Mouse (Mus musculus) stomach, embryonic 15.5 days (tissue): ENCODE results near the gene Selenom. TPM values are rescaled to one million over a fixed set of nuclear protein-coding genes. Genes with fewer than 3 reads are reported as not detected.

Experiments
- ATAC-seq: fragments of 200-750 bp; cut with Nextera tagmentation; 2 replicates; pipeline ENCODE4 v1.8.0; 2017; ENCODE audit warnings: low read depth, moderate number of reproducible peaks, moderate TSS enrichment; ENCODE audit not compliant: insufficient read depth, low FRiP score
- H3K27ac ChIP-seq: fragments of 300-500 bp; sonication (generic); 2 replicates; pipeline ENCODE4 v1.5.1; 2015; ENCODE audit warnings: mild to moderate bottlenecking, inconsistent platforms
- H3K27me3 ChIP-seq: fragments of 300-500 bp; sonication (generic); replicated peaks from 2 replicates; pipeline ENCODE4 v1.6.1; 2015; ENCODE audit warnings: inconsistent platforms
- H3K36me3 ChIP-seq: fragments of 300-500 bp; sonication (generic); 2 replicates; pipeline ENCODE4 v1.6.1; 2015; ENCODE audit warnings: inconsistent platforms
- H3K4me1 ChIP-seq: fragments of 300-500 bp; sonication (generic); 2 replicates; pipeline ENCODE4 v1.6.1; 2015; ENCODE audit warnings: inconsistent platforms
- H3K4me2 ChIP-seq: fragments of 300-500 bp; sonication (generic); 2 replicates; pipeline ENCODE4 v1.6.1; 2015; ENCODE audit warnings: mild to moderate bottlenecking, inconsistent platforms
- H3K4me3 ChIP-seq: fragments of 300-500 bp; sonication (generic); replicated peaks from 2 replicates; pipeline ENCODE4 v1.5.1; 2015; ENCODE audit warnings: inconsistent platforms
- H3K9ac ChIP-seq: fragments of 300-500 bp; sonication (generic); 2 replicates; pipeline ENCODE4 v1.6.1; 2015; ENCODE audit warnings: inconsistent platforms
- H3K9me3 ChIP-seq: fragments of 300-500 bp; sonication (generic); 2 replicates; pipeline ENCODE4 v1.6.1; 2016; ENCODE audit warnings: inconsistent platforms
- WGBS: fragments of 180-500 bp; shearing (Covaris S2); methylation state at CpG from one replicate; pipeline ENCODE4 v1.1.7; 2015; 5-methylcytosine and 5-hydroxymethylcytosine counted together
- polyA plus RNA-seq: library from polyadenylated mRNA; unstranded; fragments of >200 nt; fragmentation: Nextera tagmentation; extraction: Ambion mirVana; gene quantifications from 2 replicates; pipeline ENCODE4 v1.2.1, GENCODE M21; 2015

The Selenom gene
- polyA plus RNA-seq, 1 experiment from 2014 or later: 131 TPM

DNA sequence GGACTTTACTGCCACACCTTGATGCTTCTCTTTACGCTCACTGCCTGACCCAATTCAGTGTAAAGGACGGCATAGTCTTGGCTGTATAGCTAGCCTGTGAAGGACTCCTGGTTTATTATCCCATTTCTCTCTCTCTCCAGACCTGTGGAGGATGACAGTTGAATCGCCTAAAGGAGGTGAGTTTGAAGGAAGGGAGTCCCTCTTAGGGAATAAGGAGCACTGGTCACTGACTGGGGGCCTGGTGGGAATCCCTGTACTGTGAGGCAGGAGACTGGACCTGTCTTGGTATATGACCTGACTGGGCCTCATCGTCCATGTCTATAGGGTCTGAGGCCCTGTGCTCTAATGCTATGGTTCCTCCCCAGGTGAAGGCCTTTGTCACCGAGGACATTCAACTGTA lies 1.6 kb downstream of the Selenom start:
- Histone ChIP-seq H3K4me3 (peak overlapping the region; percentile 51; the same call in 1 of the 2 replicates), H3K27ac (no peak overlapping the region), H3K9me3 (no peaks in the 10 kb centered on the region), H3K4me1 (peaks cover 21% of the 10 kb centered on the region), H3K9ac (no peak overlapping the region), H3K36me3 (0 out of 2 replicates have a peak, but pooled peaks cover 3% of the 10 kb centered on the region), H3K4me2 (peak overlapping the region; percentile 71), H3K27me3 (no peaks in the 10 kb centered on the region)
- no peak for ATAC-seq
- 80% methylated on average over 5 of the region's 5 CpGs for WGBS

DNA sequence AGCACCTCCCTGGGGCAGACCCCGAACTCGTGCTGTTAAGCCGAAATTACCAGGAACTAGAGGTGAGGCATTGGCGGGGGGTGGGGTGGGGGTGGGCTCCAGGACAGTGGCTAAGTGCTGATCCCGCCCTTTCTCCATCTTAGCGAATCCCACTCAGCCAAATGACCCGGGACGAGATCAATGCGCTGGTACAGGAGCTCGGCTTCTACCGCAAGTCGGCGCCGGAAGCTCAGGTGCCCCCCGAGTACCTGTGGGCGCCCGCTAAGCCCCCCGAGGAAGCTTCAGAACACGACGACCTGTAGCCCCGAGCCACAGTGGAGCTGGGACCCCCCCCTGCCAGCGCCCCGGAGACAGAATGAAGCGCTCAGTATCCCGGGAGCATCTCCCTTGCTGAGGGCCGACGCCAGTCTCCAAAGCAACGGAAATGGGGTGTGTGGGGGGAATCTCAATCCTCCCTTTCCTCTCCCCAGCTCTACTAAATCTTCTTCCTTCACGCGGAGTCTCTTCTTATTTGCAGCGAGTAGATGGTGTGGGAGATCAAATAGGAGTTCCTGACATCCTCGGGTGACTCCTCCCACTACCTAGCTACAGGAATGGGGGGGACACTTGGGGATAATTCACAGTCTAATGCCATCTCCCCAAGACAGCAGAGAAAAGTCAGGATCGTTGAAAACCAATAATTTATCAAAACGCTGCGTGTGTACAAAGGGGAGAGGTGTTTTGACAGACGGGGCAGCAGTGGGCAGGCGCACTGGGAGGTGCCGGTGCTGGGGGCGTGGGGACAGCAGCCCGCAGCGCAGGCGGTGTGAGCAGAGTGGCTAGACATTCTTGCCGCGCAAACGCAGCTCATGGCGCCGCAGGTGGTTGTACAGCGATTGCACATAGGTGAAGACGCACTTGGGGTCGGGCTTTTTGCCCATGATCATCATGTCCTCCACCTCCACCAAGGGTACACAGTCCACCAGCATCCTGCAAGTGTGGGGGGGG lies 2.7 kb downstream of the Selenom start:
- no peaks in the 10 kb centered on the region for H3K9me3 ChIP-seq
- H3K4me2 ChIP-seq: peak overlapping the region; percentile 71
- 2% methylated on average over 48 of the region's 50 CpGs for WGBS
- H3K4me1 ChIP-seq: peaks cover 21% of the 10 kb centered on the region
- no peaks in the 10 kb centered on the region for H3K27me3 ChIP-seq
- no peak overlapping the region for H3K27ac ChIP-seq
- peak overlapping the region; percentile 29 for H3K4me3 ChIP-seq
- H3K36me3 ChIP-seq: peaks cover 12% of the 10 kb centered on the region
- ATAC-seq: no peak
- H3K9ac ChIP-seq: 0 out of 2 replicates have a peak overlapping the region, but pooled peaks have one; percentile 19

DNA sequence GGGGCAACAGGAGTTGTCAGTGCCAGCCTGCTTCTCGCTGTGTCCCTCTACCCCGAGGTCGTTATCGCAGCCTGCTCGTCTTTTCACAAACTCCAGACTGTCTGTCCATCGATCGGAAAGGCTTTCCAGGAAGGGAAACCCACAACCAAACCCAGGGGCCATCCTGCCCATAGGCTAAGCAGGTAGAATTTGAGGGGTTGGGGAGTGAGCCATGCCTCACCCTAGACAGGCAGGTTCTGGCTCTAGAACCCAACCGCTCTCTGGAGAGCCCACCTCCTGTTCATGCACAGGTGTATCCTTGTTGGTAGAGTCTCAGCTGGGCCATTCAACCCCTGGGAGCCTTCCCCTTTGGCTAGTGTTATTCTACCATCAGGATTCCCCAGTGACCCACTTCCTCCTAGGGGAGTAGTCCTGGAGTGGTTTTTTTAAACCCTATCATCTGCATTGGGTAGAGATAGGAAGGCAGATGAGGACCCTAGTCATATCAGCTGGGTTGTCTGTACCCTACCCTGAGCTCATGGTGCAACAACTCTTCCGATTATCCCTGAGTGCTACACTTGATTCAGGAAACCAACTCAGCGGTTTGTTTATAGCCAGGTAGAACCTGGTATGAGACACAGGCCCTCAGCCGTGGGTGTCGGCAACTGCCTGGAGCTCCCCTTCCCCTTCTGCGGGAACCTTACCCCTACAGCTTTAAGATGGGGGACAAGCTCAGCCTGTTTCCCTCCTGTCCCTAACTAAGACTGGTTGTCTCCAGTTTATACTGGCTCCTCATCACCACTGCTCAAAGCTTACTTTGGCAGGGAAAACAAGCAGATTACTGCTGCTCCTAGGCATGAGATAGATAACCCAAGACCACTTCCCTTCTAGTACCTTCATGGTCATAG lies 3.6 kb downstream of the Selenom start:
- H3K36me3 ChIP-seq: peaks cover 22% of the 10 kb centered on the region
- ATAC-seq: no peak
- H3K9me3 ChIP-seq: no peaks in the 10 kb centered on the region
- H3K4me1 ChIP-seq: peaks cover 21% of the 10 kb centered on the region
- peak overlapping the region; percentile 29 for H3K4me3 ChIP-seq
- H3K4me2 ChIP-seq: peak overlapping the region; percentile 71
- no peaks in the 10 kb centered on the region for H3K27me3 ChIP-seq
- 43% methylated on average over 13 of the region's 13 CpGs for WGBS
- H3K27ac ChIP-seq: no peak overlapping the region
- no peak overlapping the region for H3K9ac ChIP-seq

DNA sequence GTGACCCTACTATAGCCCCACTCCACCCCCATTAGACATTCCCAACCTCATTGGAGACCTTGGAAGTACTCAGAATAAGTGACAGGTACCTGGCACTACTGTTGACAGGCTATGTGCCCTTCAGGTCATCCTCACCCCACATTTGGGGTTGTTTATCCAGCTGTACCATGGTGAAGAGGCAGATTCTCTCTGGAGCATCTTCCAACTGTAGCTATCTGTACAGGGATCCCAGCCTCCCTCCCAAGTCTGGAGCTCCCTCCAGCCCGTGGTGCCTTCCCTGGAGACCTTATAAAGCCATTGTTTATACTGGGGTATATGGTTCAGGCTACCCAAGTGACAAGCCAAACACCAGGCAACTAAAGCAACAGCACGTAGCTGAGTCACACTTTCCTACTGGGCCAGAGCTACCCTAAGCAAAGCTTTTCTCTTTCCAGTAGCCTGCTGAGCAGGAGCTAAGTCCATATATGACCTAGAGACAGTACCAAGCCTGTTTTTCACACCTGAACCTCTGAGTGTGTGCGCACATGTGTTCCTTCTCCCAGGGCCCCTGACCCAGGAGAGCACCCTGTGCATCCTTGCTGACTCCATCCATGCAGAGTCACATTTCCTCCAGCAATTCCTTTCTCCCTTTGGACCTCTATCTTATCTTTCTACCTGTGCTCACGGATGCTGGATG lies 4.7 kb downstream of the Selenom start:
- Histone ChIP-seq H3K4me1 (peaks cover 21% of the 10 kb centered on the region), H3K9ac (no peak overlapping the region), H3K4me3 (no peak overlapping the region), H3K4me2 (no peak overlapping the region), H3K9me3 (no peaks in the 10 kb centered on the region), H3K27ac (peak overlapping the region; percentile 19; the same call in 1 of the 2 replicates), H3K27me3 (no peaks in the 10 kb centered on the region), H3K36me3 (peaks cover 29% of the 10 kb centered on the region)
- ATAC-seq: no peak
- 57% methylated on average over 4 of the region's 4 CpGs for WGBS

DNA sequence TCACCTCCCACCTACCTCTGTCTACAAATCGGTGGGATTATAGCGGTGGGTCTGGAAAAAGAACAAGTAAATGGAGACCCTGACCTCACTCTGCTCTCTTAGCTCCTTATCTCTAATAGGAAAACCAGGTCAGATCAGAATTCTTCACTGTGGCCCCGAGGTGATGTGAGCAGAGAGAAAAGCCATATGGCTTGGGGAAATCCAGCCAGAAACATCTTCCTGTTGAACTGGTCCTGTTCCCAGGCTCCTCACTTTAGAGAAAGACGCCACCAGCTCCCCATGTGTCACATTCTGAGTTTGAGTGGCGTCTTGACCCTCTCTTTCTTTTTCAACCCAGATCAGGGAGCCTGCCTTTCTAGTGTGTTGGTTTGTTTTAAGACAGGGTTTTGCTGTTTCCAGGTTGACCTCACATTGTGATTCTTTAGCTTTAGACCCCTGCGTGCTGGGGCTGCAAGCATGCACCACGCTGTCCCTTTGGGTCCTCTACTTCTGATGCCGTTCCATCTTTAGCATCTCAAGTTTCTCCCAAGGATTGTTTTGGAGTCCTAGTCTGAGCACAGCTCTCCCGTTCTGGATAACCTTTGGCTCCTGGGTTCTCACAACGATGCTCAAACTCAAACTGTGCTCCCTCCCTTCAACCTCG lies 5.4 kb downstream of the Selenom start:
- H3K4me2 ChIP-seq: no peak overlapping the region
- no peaks in the 10 kb centered on the region for H3K27me3 ChIP-seq
- no peak overlapping the region for H3K4me3 ChIP-seq
- peaks cover 21% of the 10 kb centered on the region for H3K4me1 ChIP-seq
- peaks cover 35% of the 10 kb centered on the region for H3K36me3 ChIP-seq
- ATAC-seq: no peak
- H3K27ac ChIP-seq: peak overlapping the region; percentile 19; the same call in 1 of the 2 replicates
- H3K9ac ChIP-seq: no peak overlapping the region
- WGBS: 74% methylated on average over 11 of the region's 11 CpGs
- no peaks in the 10 kb centered on the region for H3K9me3 ChIP-seq

DNA sequence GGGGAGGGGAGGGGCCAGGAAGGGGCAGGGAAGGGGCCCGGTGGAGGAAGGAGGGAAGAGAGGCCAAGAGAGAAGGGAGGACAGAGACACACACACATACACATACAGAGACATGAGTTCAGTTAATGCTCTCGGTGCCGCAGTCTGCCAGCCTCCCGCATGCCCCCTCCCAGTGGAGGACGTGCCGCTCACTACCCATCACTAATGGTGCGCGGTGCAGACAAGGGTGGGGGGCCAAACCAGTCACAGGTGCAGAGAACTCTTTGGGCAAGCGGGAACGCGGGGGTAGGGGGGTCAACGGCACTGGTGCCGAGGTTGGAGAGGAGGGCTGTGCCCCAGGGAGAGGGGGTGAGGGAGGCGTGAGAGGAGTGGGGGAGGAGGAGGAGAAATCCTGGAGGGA lies 6.4 kb downstream of the Selenom start:
- WGBS: 75% methylated on average over 14 of the region's 14 CpGs
- no peak for ATAC-seq
- Histone ChIP-seq H3K4me3 (no peak overlapping the region), H3K4me2 (no peak overlapping the region), H3K36me3 (peaks cover 46% of the 10 kb centered on the region), H3K9me3 (no peaks in the 10 kb centered on the region), H3K9ac (no peak overlapping the region), H3K4me1 (peaks cover 16% of the 10 kb centered on the region), H3K27ac (no peak overlapping the region), H3K27me3 (no peaks in the 10 kb centered on the region)

DNA sequence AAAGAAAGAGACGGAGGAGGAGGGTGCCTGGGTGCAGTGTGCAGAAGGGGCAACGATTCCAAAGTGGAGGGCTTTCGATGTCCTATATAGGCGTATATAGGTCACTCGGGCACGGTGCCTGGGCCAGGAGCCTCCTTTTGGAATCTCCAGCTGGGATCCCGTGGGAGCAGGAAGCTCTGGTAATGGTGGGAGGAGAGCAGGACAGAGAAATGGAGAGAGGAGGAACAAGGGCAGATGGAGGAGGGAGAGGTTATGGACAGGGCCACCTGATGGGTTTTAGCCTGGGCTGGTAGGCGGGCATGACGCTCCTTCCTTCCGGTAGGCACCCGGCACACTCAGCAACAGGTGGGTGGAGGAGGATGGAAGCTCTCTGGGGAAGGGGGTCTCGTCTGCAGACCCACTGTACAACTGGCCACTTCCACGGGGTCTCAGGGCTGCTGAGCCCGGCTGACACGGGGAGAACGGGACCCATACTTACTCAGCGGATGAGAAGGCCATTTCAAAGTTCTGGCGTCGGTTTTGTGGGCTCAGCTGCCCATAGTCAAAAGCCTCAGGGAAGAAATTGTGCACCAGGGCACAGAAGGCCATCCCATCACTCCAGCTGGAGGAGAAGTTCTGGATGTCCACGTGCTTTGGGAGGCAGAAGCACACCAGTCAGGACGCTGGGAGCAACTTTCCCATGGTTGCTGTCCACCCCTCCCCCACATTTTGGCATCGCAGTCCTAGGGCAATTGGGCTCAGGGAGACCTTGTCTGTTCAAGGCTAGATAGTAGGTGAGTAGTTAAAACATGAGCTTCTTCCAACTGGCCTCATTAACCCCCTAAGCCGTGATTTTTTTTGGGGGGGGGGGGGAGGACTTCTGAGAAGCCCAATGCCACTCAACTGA lies 7.1 kb downstream of the Selenom start:
- ATAC-seq: no peak
- 85% methylated on average over 23 of the region's 23 CpGs for WGBS
- H3K9me3 ChIP-seq: no peaks in the 10 kb centered on the region
- H3K27me3 ChIP-seq: no peaks in the 10 kb centered on the region
- no peak overlapping the region for H3K4me3 ChIP-seq
- H3K36me3 ChIP-seq: peaks cover 51% of the 10 kb centered on the region
- no peak overlapping the region for H3K9ac ChIP-seq
- H3K4me2 ChIP-seq: no peak overlapping the region
- no peak overlapping the region for H3K27ac ChIP-seq
- H3K4me1 ChIP-seq: peaks cover 15% of the 10 kb centered on the region

DNA sequence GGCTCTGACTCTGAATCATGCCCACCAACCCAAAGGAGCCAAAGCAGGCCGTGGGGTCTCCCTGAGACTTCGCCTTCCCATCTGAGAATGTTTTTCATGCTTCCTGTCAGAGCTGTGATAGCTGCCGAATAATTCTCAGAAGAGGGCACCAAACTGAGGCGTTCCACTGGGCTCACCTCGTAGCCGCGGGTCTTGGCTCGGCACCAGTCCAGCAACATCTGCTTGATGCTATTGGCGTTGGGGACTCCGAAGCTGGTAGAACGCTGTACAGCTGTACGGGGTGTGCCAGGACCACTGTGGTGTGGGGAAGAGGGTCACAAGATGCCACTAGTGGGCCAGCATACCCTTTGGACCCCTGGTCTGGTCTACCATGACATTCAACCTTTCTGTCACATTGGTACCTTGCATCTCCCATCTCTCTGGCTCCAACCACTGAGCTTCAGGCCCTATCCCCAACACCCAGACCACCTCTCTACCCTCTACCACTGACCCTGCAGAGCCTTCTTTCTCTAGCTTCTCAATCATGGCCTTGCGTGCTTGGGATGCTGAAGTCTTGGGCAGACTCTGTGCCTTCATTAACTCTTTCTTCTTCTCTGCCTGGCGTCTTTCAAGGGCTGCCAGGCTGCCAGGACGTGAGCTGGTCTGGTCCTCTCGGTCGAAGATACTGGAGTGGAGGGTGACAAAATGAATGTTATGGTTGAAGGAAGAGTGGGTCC lies 8.0 kb downstream of the Selenom start:
- H3K4me3 ChIP-seq: no peak overlapping the region
- H3K9ac ChIP-seq: no peak overlapping the region
- H3K27ac ChIP-seq: no peak overlapping the region
- WGBS: 93% methylated on average over 17 of the region's 17 CpGs
- no peaks in the 10 kb centered on the region for H3K9me3 ChIP-seq
- ATAC-seq: no peak
- peaks cover 59% of the 10 kb centered on the region for H3K36me3 ChIP-seq
- no peak overlapping the region for H3K4me2 ChIP-seq
- no peaks in the 10 kb centered on the region for H3K27me3 ChIP-seq
- H3K4me1 ChIP-seq: peaks cover 8% of the 10 kb centered on the region

DNA sequence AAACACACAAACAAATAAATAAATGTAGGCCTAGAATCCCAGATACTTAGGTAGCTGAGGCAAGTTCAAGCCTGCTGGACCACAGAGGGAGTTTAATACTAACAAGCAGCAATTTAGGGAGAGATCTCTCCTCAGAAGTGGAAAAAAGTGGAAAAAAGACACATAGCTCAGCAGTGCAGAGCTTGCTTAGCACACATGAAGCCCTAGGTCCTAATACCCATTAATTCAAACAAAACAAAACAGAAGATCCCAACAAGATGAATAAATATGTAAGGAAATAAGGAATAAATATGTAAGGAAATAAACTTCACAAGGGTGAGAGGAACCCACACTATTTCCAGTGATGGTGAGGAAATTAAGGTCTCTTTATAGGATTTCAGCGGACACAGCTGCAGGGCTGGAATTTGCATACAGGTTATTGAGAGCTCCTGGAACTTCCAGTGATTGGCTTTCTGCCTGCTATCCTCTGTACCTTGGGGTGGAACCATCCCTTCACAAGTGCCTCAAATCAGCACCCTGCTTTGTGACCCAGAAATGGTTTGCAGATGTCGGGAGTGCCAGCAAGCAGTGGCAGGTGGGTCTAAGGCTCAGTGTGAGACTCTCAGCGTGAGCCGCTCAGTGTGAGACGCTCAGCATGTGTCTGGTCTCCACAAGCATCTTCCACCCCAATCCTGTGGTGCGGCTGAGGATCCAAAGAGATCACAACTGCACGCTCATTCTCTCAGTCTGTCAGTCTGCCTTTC lies 9.5 kb downstream of the Selenom start:
- no peak overlapping the region for H3K4me3 ChIP-seq
- H3K9ac ChIP-seq: no peak overlapping the region
- ATAC-seq: no peak
- no peak overlapping the region for H3K4me2 ChIP-seq
- H3K27me3 ChIP-seq: no peaks in the 10 kb centered on the region
- no peaks in the 10 kb centered on the region for H3K9me3 ChIP-seq
- H3K4me1 ChIP-seq: no peaks in the 10 kb centered on the region
- WGBS: 83% methylated on average over 7 of the region's 7 CpGs
- H3K27ac ChIP-seq: no peak overlapping the region
- peaks cover 70% of the 10 kb centered on the region for H3K36me3 ChIP-seq
